Mouse (Mus musculus): ENCODE measurements around the gene Nsd2. TPM values are rescaled to one million over a fixed set of nuclear protein-coding genes. Genes with fewer than 3 reads are reported as not detected.
"Not testable (repeated sequence)": the region's sequence is repeated elsewhere in the genome, so short reads cannot be mapped to it uniquely, and the experiment has no call there.

Nsd2 gene
- total RNA-seq, 1 experiment, result 39.2 TPM

DNA sequence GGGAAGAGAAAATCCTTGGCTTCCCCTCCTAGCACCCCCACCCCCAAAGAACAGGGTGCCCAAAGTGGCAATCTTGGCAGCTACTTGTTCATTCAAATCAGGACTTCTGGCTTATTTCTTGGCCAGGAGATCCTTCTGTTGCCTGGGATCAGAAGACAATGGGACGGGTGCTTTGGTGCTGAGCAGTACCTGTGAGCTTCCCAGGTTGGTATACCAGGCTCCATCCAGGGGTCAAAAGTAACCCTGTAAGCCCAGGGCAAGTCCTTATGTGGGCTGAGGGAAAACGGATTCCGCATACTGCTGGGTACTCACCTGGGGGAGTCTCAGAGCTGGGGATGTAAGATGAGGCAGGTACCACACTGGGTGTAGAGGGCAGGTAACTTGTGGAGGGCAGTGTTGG, 79.6 kb downstream of the Nsd2 start:
- Histone ChIP-seq H3K4me1 (ENCODE audit: control insufficient read depth in 2 of 2, insufficient read depth in 2 of 2, low read length in 2 of 2, poor library complexity in 1 of 2) (no peaks in the 10 kb centered on the region), H3K9me3 (ENCODE audit: control insufficient read depth, insufficient read depth, low read depth, low read length) (no peaks in the 10 kb centered on the region), H3K9ac (ENCODE audit: insufficient read depth, low read depth, low read length, poor library complexity, severe bottlenecking) (no peak overlapping the region), H3K36me3 (ENCODE audit: control insufficient read depth, insufficient read depth, low read length, poor library complexity, severe bottlenecking) (peaks cover 60% of the 10 kb centered on the region), H3K27ac (ENCODE audit: insufficient read depth, low read depth, low read length, poor library complexity, severe bottlenecking) (no peak overlapping the region), H3K4me3 (ENCODE audit: insufficient read depth in 1 of 2, low read depth in 1 of 2, low read length in 2 of 2, poor library complexity in 1 of 2, severe bottlenecking in 1 of 2) (no peak overlapping the region)
- in situ Hi-C loops (cut with MboI; ENCODE audit: low sequenced_read_pairs in 2 of 2, unreplicated experiment in 2 of 2), result no loop called here
- TF ChIP-seq MAFK (IDR thresholded peaks at IDR 0.05; ENCODE audit: insufficient read depth, low read depth, low read length) (no peak), HCFC1 (IDR thresholded peaks at IDR 0.05; ENCODE audit: borderline replicate concordance, insufficient read depth, low read length) (no peak), ZC3H11A (IDR thresholded peaks at IDR 0.05; ENCODE audit: borderline replicate concordance, low read depth, low read length) (no peak), CHD2 (IDR thresholded peaks at IDR 0.05; ENCODE audit: low read depth, low read length) (no peak), ZNF384 (IDR thresholded peaks at IDR 0.05; ENCODE audit: low read depth, low read length) (no peak)
- DNase-seq (ENCODE audit: low read depth, low spot score), result no peak

DNA sequence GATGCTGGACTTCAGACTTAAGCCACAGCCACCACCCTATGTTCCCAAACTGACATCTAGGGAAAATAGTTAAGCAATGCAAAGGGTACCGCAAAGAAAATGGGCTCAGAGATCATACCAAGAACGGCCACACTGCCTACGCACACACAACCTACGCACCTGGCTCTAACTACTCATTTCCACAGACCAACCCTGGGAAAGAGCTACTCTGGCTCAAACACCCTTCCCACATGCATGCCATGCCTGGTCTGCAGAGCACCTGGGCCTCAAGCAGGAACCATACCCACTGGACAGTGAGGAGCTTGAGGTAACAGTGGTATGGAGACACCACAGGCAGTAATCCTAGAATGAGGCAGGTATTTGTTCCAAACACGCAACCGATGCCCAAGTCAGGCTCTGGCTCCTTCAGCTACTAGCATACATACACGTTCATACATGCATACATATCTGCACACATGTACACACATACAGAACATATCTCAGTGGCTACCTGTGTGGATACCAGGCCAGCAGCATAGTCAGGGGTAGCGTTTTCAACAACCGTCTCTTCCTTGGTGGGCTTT, 80.3 kb downstream of the Nsd2 start:
- TF ChIP-seq MAFK (IDR thresholded peaks at IDR 0.05; ENCODE audit: insufficient read depth, low read depth, low read length) (no peak), ZNF384 (IDR thresholded peaks at IDR 0.05; ENCODE audit: low read depth, low read length) (no peak), CHD2 (IDR thresholded peaks at IDR 0.05; ENCODE audit: low read depth, low read length) (no peak), HCFC1 (IDR thresholded peaks at IDR 0.05; ENCODE audit: borderline replicate concordance, insufficient read depth, low read length) (no peak), ZC3H11A (IDR thresholded peaks at IDR 0.05; ENCODE audit: borderline replicate concordance, low read depth, low read length) (no peak)
- H3K9ac ChIP-seq (ENCODE audit: insufficient read depth, low read depth, low read length, poor library complexity, severe bottlenecking), result no peak overlapping the region
- no peak overlapping the region for H3K4me3 ChIP-seq (ENCODE audit: insufficient read depth in 1 of 2, low read depth in 1 of 2, low read length in 2 of 2, poor library complexity in 1 of 2, severe bottlenecking in 1 of 2)
- no peak overlapping the region for H3K27ac ChIP-seq (ENCODE audit: insufficient read depth, low read depth, low read length, poor library complexity, severe bottlenecking)
- in situ Hi-C loops (cut with MboI; ENCODE audit: low sequenced_read_pairs in 2 of 2, unreplicated experiment in 2 of 2), result no loop called here
- no peaks in the 10 kb centered on the region for H3K9me3 ChIP-seq (ENCODE audit: control insufficient read depth, insufficient read depth, low read depth, low read length)
- DNase-seq (ENCODE audit: low read depth, low spot score), result no peak
- H3K36me3 ChIP-seq (ENCODE audit: control insufficient read depth, insufficient read depth, low read length, poor library complexity, severe bottlenecking), result peaks cover 56% of the 10 kb centered on the region
- H3K4me1 ChIP-seq (ENCODE audit: control insufficient read depth in 2 of 2, insufficient read depth in 2 of 2, low read length in 2 of 2, poor library complexity in 1 of 2), result no peaks in the 10 kb centered on the region

DNA sequence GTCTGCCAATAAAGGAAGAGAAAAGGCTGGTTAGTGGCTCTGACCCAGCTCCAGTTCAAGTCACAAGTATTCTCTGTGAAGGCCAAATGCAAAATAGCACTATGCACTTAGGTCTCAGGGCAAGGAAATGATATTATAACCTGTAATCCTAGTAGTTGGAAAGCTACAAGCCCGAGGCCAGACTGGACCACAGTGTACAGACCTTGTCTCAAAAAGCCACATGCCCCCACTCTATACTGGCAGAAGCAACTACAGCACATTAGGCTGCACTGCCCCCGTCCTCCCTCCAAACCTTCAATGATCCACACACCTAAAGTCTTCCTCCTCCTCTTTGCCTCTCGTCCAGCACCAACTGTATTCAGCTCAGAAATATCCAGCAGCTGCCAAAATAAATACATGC, 80.8 kb downstream of the Nsd2 start:
- Histone ChIP-seq H3K9me3 (ENCODE audit: control insufficient read depth, insufficient read depth, low read depth, low read length) (no peaks in the 10 kb centered on the region), H3K4me1 (ENCODE audit: control insufficient read depth in 2 of 2, insufficient read depth in 2 of 2, low read length in 2 of 2, poor library complexity in 1 of 2) (no peaks in the 10 kb centered on the region), H3K9ac (ENCODE audit: insufficient read depth, low read depth, low read length, poor library complexity, severe bottlenecking) (no peak overlapping the region), H3K27ac (ENCODE audit: insufficient read depth, low read depth, low read length, poor library complexity, severe bottlenecking) (no peak overlapping the region), H3K36me3 (ENCODE audit: control insufficient read depth, insufficient read depth, low read length, poor library complexity, severe bottlenecking) (peaks cover 54% of the 10 kb centered on the region), H3K4me3 (ENCODE audit: insufficient read depth in 1 of 2, low read depth in 1 of 2, low read length in 2 of 2, poor library complexity in 1 of 2, severe bottlenecking in 1 of 2) (no peak overlapping the region)
- no peak for TF ChIP-seq MAFK (IDR thresholded peaks at IDR 0.05; ENCODE audit: insufficient read depth, low read depth, low read length)
- no peak for TF ChIP-seq ZNF384 (IDR thresholded peaks at IDR 0.05; ENCODE audit: low read depth, low read length)
- no peak for TF ChIP-seq HCFC1 (IDR thresholded peaks at IDR 0.05; ENCODE audit: borderline replicate concordance, insufficient read depth, low read length)
- no peak for TF ChIP-seq CHD2 (IDR thresholded peaks at IDR 0.05; ENCODE audit: low read depth, low read length)
- TF ChIP-seq ZC3H11A (IDR thresholded peaks at IDR 0.05; ENCODE audit: borderline replicate concordance, low read depth, low read length), result no peak
- no peak for DNase-seq (ENCODE audit: low read depth, low spot score)
- in situ Hi-C loops (cut with MboI; ENCODE audit: low sequenced_read_pairs in 2 of 2, unreplicated experiment in 2 of 2), result no loop called here

DNA sequence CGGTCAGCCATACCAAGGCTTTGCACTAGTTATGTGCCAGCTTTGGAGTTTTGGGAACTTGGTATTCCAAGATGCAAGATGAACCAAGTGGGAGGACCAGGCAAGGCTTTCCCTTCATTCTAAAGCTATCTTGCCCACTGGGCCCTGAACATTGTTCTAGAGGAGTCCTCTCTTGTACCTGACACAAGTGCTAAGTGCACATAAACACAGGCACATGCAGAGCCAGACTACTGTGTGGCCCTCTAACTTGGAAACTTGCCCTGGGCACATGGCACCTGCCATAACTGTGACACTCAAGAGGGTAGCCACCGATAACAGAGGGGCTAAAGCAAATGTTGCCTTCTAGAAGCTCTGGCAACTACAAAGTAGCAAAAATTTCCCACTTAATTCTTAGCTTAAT, 82.2 kb downstream of the Nsd2 start:
- no peak for DNase-seq (ENCODE audit: low read depth, low spot score)
- Histone ChIP-seq H3K4me3 (ENCODE audit: insufficient read depth in 1 of 2, low read depth in 1 of 2, low read length in 2 of 2, poor library complexity in 1 of 2, severe bottlenecking in 1 of 2) (no peak overlapping the region), H3K27ac (ENCODE audit: insufficient read depth, low read depth, low read length, poor library complexity, severe bottlenecking) (no peak overlapping the region), H3K36me3 (ENCODE audit: control insufficient read depth, insufficient read depth, low read length, poor library complexity, severe bottlenecking) (peaks cover 48% of the 10 kb centered on the region), H3K9ac (ENCODE audit: insufficient read depth, low read depth, low read length, poor library complexity, severe bottlenecking) (no peak overlapping the region), H3K4me1 (ENCODE audit: control insufficient read depth in 2 of 2, insufficient read depth in 2 of 2, low read length in 2 of 2, poor library complexity in 1 of 2) (no peaks in the 10 kb centered on the region), H3K9me3 (ENCODE audit: control insufficient read depth, insufficient read depth, low read depth, low read length) (no peaks in the 10 kb centered on the region)
- no peak for TF ChIP-seq ZNF384 (IDR thresholded peaks at IDR 0.05; ENCODE audit: low read depth, low read length)
- no peak for TF ChIP-seq MAFK (IDR thresholded peaks at IDR 0.05; ENCODE audit: insufficient read depth, low read depth, low read length)
- no peak for TF ChIP-seq HCFC1 (IDR thresholded peaks at IDR 0.05; ENCODE audit: borderline replicate concordance, insufficient read depth, low read length)
- no peak for TF ChIP-seq ZC3H11A (IDR thresholded peaks at IDR 0.05; ENCODE audit: borderline replicate concordance, low read depth, low read length)
- no peak for TF ChIP-seq CHD2 (IDR thresholded peaks at IDR 0.05; ENCODE audit: low read depth, low read length)
- in situ Hi-C loops (cut with MboI; ENCODE audit: low sequenced_read_pairs in 2 of 2, unreplicated experiment in 2 of 2), result no loop called here

DNA sequence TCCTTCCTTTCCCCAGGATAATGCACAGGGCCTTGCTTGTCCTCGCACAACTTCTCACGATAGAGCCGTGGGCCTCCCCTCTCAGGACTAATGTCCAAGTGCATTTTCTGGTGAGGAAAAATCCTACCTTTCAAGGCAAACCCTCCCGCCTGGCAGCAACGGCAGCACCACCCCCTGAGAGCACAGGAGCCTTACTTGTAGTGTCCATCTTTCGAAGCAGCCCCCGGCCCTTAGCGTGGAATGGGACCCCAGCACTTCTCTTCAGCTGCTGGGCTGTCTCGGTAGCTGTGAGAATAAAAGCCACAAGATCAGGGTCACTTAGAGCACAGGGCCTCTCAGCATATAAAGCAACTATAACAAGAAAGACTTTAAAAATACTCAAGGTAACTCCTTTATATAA, 82.7 kb downstream of the Nsd2 start:
- TF ChIP-seq ZC3H11A (IDR thresholded peaks at IDR 0.05; ENCODE audit: borderline replicate concordance, low read depth, low read length) (no peak), MAFK (IDR thresholded peaks at IDR 0.05; ENCODE audit: insufficient read depth, low read depth, low read length) (no peak), ZNF384 (IDR thresholded peaks at IDR 0.05; ENCODE audit: low read depth, low read length) (no peak), HCFC1 (IDR thresholded peaks at IDR 0.05; ENCODE audit: borderline replicate concordance, insufficient read depth, low read length) (no peak), CHD2 (IDR thresholded peaks at IDR 0.05; ENCODE audit: low read depth, low read length) (no peak)
- H3K4me3 ChIP-seq (ENCODE audit: insufficient read depth in 1 of 2, low read depth in 1 of 2, low read length in 2 of 2, poor library complexity in 1 of 2, severe bottlenecking in 1 of 2), result no peak overlapping the region
- in situ Hi-C loops (cut with MboI; ENCODE audit: low sequenced_read_pairs in 2 of 2, unreplicated experiment in 2 of 2), result no loop called here
- H3K9me3 ChIP-seq (ENCODE audit: control insufficient read depth, insufficient read depth, low read depth, low read length), result no peaks in the 10 kb centered on the region
- H3K4me1 ChIP-seq (ENCODE audit: control insufficient read depth in 2 of 2, insufficient read depth in 2 of 2, low read length in 2 of 2, poor library complexity in 1 of 2), result no peaks in the 10 kb centered on the region
- H3K36me3 ChIP-seq (ENCODE audit: control insufficient read depth, insufficient read depth, low read length, poor library complexity, severe bottlenecking), result peaks cover 45% of the 10 kb centered on the region
- no peak overlapping the region for H3K9ac ChIP-seq (ENCODE audit: insufficient read depth, low read depth, low read length, poor library complexity, severe bottlenecking)
- DNase-seq (ENCODE audit: low read depth, low spot score), result no peak
- H3K27ac ChIP-seq (ENCODE audit: insufficient read depth, low read depth, low read length, poor library complexity, severe bottlenecking), result no peak overlapping the region

DNA sequence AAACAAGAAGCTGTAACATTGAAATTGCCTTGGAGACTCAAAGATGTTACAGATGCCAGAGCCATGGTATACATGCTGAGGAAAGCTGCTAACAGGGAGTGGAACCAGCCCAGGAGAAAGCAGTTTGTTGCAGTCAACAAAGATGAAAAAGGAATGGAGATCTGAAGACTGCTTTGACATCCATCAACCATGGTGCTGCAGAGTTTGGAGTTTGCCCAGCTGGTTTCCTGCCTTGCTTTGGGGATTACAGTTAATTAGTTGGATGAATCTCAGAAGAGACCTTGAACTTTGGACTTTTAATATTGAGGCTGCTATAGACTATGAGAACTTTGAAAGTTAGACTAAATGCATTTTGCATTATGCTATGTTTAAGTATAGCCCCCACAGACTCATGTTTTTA, 94.5 kb downstream of the Nsd2 start:
- DNase-seq (ENCODE audit: low read depth, low spot score); H3K9me3 ChIP-seq (ENCODE audit: control insufficient read depth, insufficient read depth, low read depth, low read length); H3K27ac ChIP-seq (ENCODE audit: insufficient read depth, low read depth, low read length, poor library complexity, severe bottlenecking); H3K9ac ChIP-seq (ENCODE audit: insufficient read depth, low read depth, low read length, poor library complexity, severe bottlenecking); in situ Hi-C loops (cut with MboI; ENCODE audit: low sequenced_read_pairs in 2 of 2, unreplicated experiment in 2 of 2); H3K4me1 ChIP-seq (ENCODE audit: control insufficient read depth in 2 of 2, insufficient read depth in 2 of 2, low read length in 2 of 2, poor library complexity in 1 of 2); H3K4me3 ChIP-seq (ENCODE audit: insufficient read depth in 1 of 2, low read depth in 1 of 2, low read length in 2 of 2, poor library complexity in 1 of 2, severe bottlenecking in 1 of 2): not testable (repeated sequence)
- H3K36me3 ChIP-seq (ENCODE audit: control insufficient read depth, insufficient read depth, low read length, poor library complexity, severe bottlenecking), result peaks cover 13% of the 10 kb centered on the region

DNA sequence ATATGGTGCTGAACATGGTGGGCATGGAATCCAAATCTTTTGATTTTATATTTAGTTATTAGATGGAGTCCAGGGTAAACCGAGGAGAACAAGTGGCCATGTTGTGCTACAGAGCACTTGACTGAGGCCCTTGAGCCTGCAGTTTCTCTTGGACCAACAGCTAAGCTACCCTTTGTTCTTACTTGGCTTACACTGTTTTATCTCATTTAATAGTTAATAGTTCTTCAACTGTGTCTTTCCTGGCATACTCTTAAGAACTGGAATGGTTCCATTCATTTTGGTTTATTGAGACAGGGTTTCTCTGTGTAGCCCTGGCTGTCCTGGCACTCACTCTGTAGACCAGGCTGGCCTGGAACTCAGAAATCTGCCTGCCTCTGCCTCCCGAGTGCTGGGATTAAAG, 96.1 kb downstream of the Nsd2 start:
- in situ Hi-C loops (cut with MboI; ENCODE audit: low sequenced_read_pairs in 2 of 2, unreplicated experiment in 2 of 2); DNase-seq (ENCODE audit: low read depth, low spot score): not testable (repeated sequence)
- H3K36me3 ChIP-seq (ENCODE audit: control insufficient read depth, insufficient read depth, low read length, poor library complexity, severe bottlenecking), result peaks cover 23% of the 10 kb centered on the region

More for the DNA sequence above, 96.1 kb downstream of the Nsd2 start:
- H3K4me1 ChIP-seq (ENCODE audit: control insufficient read depth in 2 of 2, insufficient read depth in 2 of 2, low read length in 2 of 2, poor library complexity in 1 of 2); H3K9ac ChIP-seq (ENCODE audit: insufficient read depth, low read depth, low read length, poor library complexity, severe bottlenecking); H3K27ac ChIP-seq (ENCODE audit: insufficient read depth, low read depth, low read length, poor library complexity, severe bottlenecking); H3K4me3 ChIP-seq (ENCODE audit: insufficient read depth in 1 of 2, low read depth in 1 of 2, low read length in 2 of 2, poor library complexity in 1 of 2, severe bottlenecking in 1 of 2); H3K9me3 ChIP-seq (ENCODE audit: control insufficient read depth, insufficient read depth, low read depth, low read length): not testable (repeated sequence)

All from ES-E14 (cell line).